Mouse (Mus musculus): ENCODE results near the gene Tex52.

Gene Tex52

GRCm38 (mm10) chr6:128399421-128400185 lies 24.3 kb downstream of the Tex52 start:
- Histone ChIP-seq H3K27me3 (ENCODE audit: control insufficient read depth, insufficient read depth, low read length, poor library complexity, severe bottlenecking) (no peaks in the 10 kb centered on the region), H3K36me3 (ENCODE audit: control insufficient read depth, insufficient read depth, low read length, poor library complexity, severe bottlenecking) (no peaks in the 10 kb centered on the region)
- no peak for DNase-seq (ENCODE audit: low read depth, low spot score)

- Histone ChIP-seq H3K36me3 (ENCODE audit: control insufficient read depth, insufficient read depth, low read length, poor library complexity, severe bottlenecking) (no peaks in the 10 kb centered on the region; the same call in none of the 2 replicates), H3K27me3 (ENCODE audit: control insufficient read depth, insufficient read depth, low read length, poor library complexity, severe bottlenecking) (no peaks in the 10 kb centered on the region)
- no peak for DNase-seq (ENCODE audit: low read depth, low spot score)
Measured at GRCm38 (mm10) chr6:128404708-128405107, 29.5 kb downstream of the Tex52 start.

- no peak for DNase-seq (ENCODE audit: low read depth, low spot score)
- Histone ChIP-seq H3K36me3 (ENCODE audit: control insufficient read depth, insufficient read depth, low read length, poor library complexity, severe bottlenecking) (no peaks in the 10 kb centered on the region; the same call in none of the 2 replicates), H3K27me3 (ENCODE audit: control insufficient read depth, insufficient read depth, low read length, poor library complexity, severe bottlenecking) (no peaks in the 10 kb centered on the region)
Measured at GRCm38 (mm10) chr6:128408544-128409125, 33.4 kb downstream of the Tex52 start.

- Histone ChIP-seq H3K36me3 (ENCODE audit: control insufficient read depth, insufficient read depth, low read length, poor library complexity, severe bottlenecking) (no peaks in the 10 kb centered on the region; the same call in none of the 2 replicates), H3K27me3 (ENCODE audit: control insufficient read depth, insufficient read depth, low read length, poor library complexity, severe bottlenecking) (no peaks in the 10 kb centered on the region)
- DNase-seq (ENCODE audit: low read depth, low spot score) = no peak
Measured at GRCm38 (mm10) chr6:128410305-128410704, 35.0 kb downstream of the Tex52 start.

GRCm38 (mm10) chr6:128411115-128411514 lies 35.9 kb downstream of the Tex52 start:
- H3K27me3 ChIP-seq (ENCODE audit: control insufficient read depth, insufficient read depth, low read length, poor library complexity, severe bottlenecking) = no peaks in the 10 kb centered on the region
- no peaks in the 10 kb centered on the region; the same call in none of the 2 replicates for H3K36me3 ChIP-seq (ENCODE audit: control insufficient read depth, insufficient read depth, low read length, poor library complexity, severe bottlenecking)
- DNase-seq (ENCODE audit: low read depth, low spot score) = peak; percentile 87

- no peaks in the 10 kb centered on the region for H3K36me3 ChIP-seq (ENCODE audit: control insufficient read depth, insufficient read depth, low read length, poor library complexity, severe bottlenecking)
- DNase-seq (ENCODE audit: low read depth, low spot score) = no peak
- H3K27me3 ChIP-seq (ENCODE audit: control insufficient read depth, insufficient read depth, low read length, poor library complexity, severe bottlenecking) = no peaks in the 10 kb centered on the region
Measured at GRCm38 (mm10) chr6:128416169-128416568, 40.9 kb downstream of the Tex52 start.

- no peak for DNase-seq (ENCODE audit: low read depth, low spot score)
- Histone ChIP-seq H3K36me3 (ENCODE audit: control insufficient read depth, insufficient read depth, low read length, poor library complexity, severe bottlenecking) (no peaks in the 10 kb centered on the region), H3K27me3 (ENCODE audit: control insufficient read depth, insufficient read depth, low read length, poor library complexity, severe bottlenecking) (no peaks in the 10 kb centered on the region)
Measured at GRCm38 (mm10) chr6:128418076-128418475, 42.8 kb downstream of the Tex52 start.

GRCm38 (mm10) chr6:128421036-128421435 lies 45.8 kb downstream of the Tex52 start:
- H3K27me3 ChIP-seq (ENCODE audit: control insufficient read depth, insufficient read depth, low read length, poor library complexity, severe bottlenecking) = no peaks in the 10 kb centered on the region
- no peaks in the 10 kb centered on the region for H3K36me3 ChIP-seq (ENCODE audit: control insufficient read depth, insufficient read depth, low read length, poor library complexity, severe bottlenecking)
- DNase-seq (ENCODE audit: low read depth, low spot score) = no peak

- Histone ChIP-seq H3K36me3 (ENCODE audit: control insufficient read depth, insufficient read depth, low read length, poor library complexity, severe bottlenecking) (no peaks in the 10 kb centered on the region), H3K27me3 (ENCODE audit: control insufficient read depth, insufficient read depth, low read length, poor library complexity, severe bottlenecking) (no peaks in the 10 kb centered on the region)
- no peak for DNase-seq (ENCODE audit: low read depth, low spot score)
Measured at GRCm38 (mm10) chr6:128421480-128421879, 46.2 kb downstream of the Tex52 start.

GRCm38 (mm10) chr6:128423496-128424268 lies 48.4 kb downstream of the Tex52 start:
- Histone ChIP-seq H3K27me3 (ENCODE audit: control insufficient read depth, insufficient read depth, low read length, poor library complexity, severe bottlenecking) (no peaks in the 10 kb centered on the region), H3K36me3 (ENCODE audit: control insufficient read depth, insufficient read depth, low read length, poor library complexity, severe bottlenecking) (no peaks in the 10 kb centered on the region)
- no peak for DNase-seq (ENCODE audit: low read depth, low spot score)

- Histone ChIP-seq H3K36me3 (ENCODE audit: control insufficient read depth, insufficient read depth, low read length, poor library complexity, severe bottlenecking) (no peaks in the 10 kb centered on the region), H3K27me3 (ENCODE audit: control insufficient read depth, insufficient read depth, low read length, poor library complexity, severe bottlenecking) (no peaks in the 10 kb centered on the region)
- DNase-seq (ENCODE audit: low read depth, low spot score) = peak; percentile 98
Measured at GRCm38 (mm10) chr6:128424269-128425019, 49.2 kb downstream of the Tex52 start, which contains the start of gene Itfg2. Itfg2 (minus strand) TSS chr6:128424931.

- Histone ChIP-seq H3K36me3 (ENCODE audit: control insufficient read depth, insufficient read depth, low read length, poor library complexity, severe bottlenecking) (peaks cover 3% of the 10 kb centered on the region; the same call in 1 of the 2 replicates), H3K27me3 (ENCODE audit: control insufficient read depth, insufficient read depth, low read length, poor library complexity, severe bottlenecking) (no peaks in the 10 kb centered on the region)
- DNase-seq (ENCODE audit: low read depth, low spot score) = no peak
Measured at GRCm38 (mm10) chr6:128425046-128425445, 49.8 kb downstream of the Tex52 start.

- H3K36me3 ChIP-seq (ENCODE audit: control insufficient read depth, insufficient read depth, low read length, poor library complexity, severe bottlenecking) = peaks cover 11% of the 10 kb centered on the region
- H3K27me3 ChIP-seq (ENCODE audit: control insufficient read depth, insufficient read depth, low read length, poor library complexity, severe bottlenecking) = no peaks in the 10 kb centered on the region; the same call in 1 of the 2 replicates
- no peak for DNase-seq (ENCODE audit: low read depth, low spot score)
Measured at GRCm38 (mm10) chr6:128427571-128427970, 52.3 kb downstream of the Tex52 start.

GRCm38 (mm10) chr6:128429300-128429699 lies 54.0 kb downstream of the Tex52 start:
- DNase-seq (ENCODE audit: low read depth, low spot score) = no peak
- H3K36me3 ChIP-seq (ENCODE audit: control insufficient read depth, insufficient read depth, low read length, poor library complexity, severe bottlenecking) = peaks cover 15% of the 10 kb centered on the region

More at GRCm38 (mm10) chr6:128429300-128429699, 54.0 kb downstream of the Tex52 start:
- no peaks in the 10 kb centered on the region; the same call in 1 of the 2 replicates for H3K27me3 ChIP-seq (ENCODE audit: control insufficient read depth, insufficient read depth, low read length, poor library complexity, severe bottlenecking)

Data from splenic B cell, adult 2 months (primary cell).